Mouse (Mus musculus) megakaryocyte, embryonic 14.5 days (primary cell): ENCODE results near the gene Nup188. TPM values are rescaled to one million over a fixed set of nuclear protein-coding genes. Genes with fewer than 3 reads are reported as not detected.

Experiments used
- H3K27me3 ChIP-seq: replicated peaks from 2 replicates; pipeline ENCODE3; 2012; ENCODE audit warnings: inconsistent platforms
- H3K36me3 ChIP-seq: replicated peaks from 2 replicates; pipeline ENCODE3; 2012; ENCODE audit warnings: low read length, inconsistent platforms, mixed read lengths
- H3K4me1 ChIP-seq: 2 replicates; pipeline ENCODE4 v1.6.1; 2012; ENCODE audit warnings: inconsistent platforms
- H3K4me3 ChIP-seq: replicated peaks from 2 replicates; pipeline ENCODE3; 2012; ENCODE audit warnings: moderate library complexity, mild to moderate bottlenecking, inconsistent platforms
- H3K9me3 ChIP-seq: 2 replicates; pipeline ENCODE4 v1.6.1; 2012; ENCODE audit warnings: inconsistent platforms
- FLI1 ChIP-seq: IDR thresholded peaks from 2 replicates; pipeline ENCODE4 v1.6.1; 2012; ENCODE audit warnings: low read length, inconsistent platforms, mixed read lengths
- GATA1 ChIP-seq: IDR thresholded peaks from 3 replicates; pipeline ENCODE4 v1.6.1; 2012; ENCODE audit warnings: mixed read lengths, low read length, inconsistent platforms, borderline replicate concordance
- polyA plus RNA-seq: library from polyadenylated mRNA; stranded (reverse); fragments of >175 nt; gene quantifications from 2 replicates; pipeline ENCODE4 v1.2.3, GENCODE M21; 2012; ENCODE audit warnings: low replicate concordance; ENCODE audit not compliant: insufficient read depth

The Nup188 gene
- polyA plus RNA-seq, 1 experiment = 72.2 TPM

GRCm38 (mm10) chr2:30244595-30245178 lies 41.5 kb upstream of the Nup188 start:
- TF ChIP-seq GATA1 (no peak), FLI1 (no peak)
- Histone ChIP-seq H3K4me3 (no peak overlapping the region), H3K9me3 (no peaks in the 10 kb centered on the region), H3K27me3 (no peaks in the 10 kb centered on the region), H3K4me1 (peaks cover 91% of the 10 kb centered on the region), H3K36me3 (peaks cover 93% of the 10 kb centered on the region)

- Histone ChIP-seq H3K4me3 (no peak overlapping the region), H3K4me1 (peaks cover 89% of the 10 kb centered on the region), H3K36me3 (peaks cover 93% of the 10 kb centered on the region), H3K9me3 (no peaks in the 10 kb centered on the region), H3K27me3 (no peaks in the 10 kb centered on the region)
- TF ChIP-seq GATA1 (no peak), FLI1 (no peak)
Observed at GRCm38 (mm10) chr2:30247036-30247435, 39.2 kb upstream of the Nup188 start.

- H3K9me3 ChIP-seq = no peaks in the 10 kb centered on the region
- H3K27me3 ChIP-seq = no peaks in the 10 kb centered on the region
- H3K36me3 ChIP-seq = peaks cover 94% of the 10 kb centered on the region
- TF ChIP-seq FLI1 (no peak), GATA1 (no peak)
- no peak overlapping the region for H3K4me3 ChIP-seq
- H3K4me1 ChIP-seq = peaks cover 89% of the 10 kb centered on the region
Observed at GRCm38 (mm10) chr2:30247681-30248080, 38.5 kb upstream of the Nup188 start.

- Histone ChIP-seq H3K27me3 (no peaks in the 10 kb centered on the region), H3K4me1 (peaks cover 89% of the 10 kb centered on the region), H3K36me3 (peaks cover 94% of the 10 kb centered on the region), H3K9me3 (no peaks in the 10 kb centered on the region), H3K4me3 (no peak overlapping the region)
- TF ChIP-seq FLI1 = no peak
- no peak for TF ChIP-seq GATA1
Observed at GRCm38 (mm10) chr2:30249182-30249581, 37.0 kb upstream of the Nup188 start.

GRCm38 (mm10) chr2:30250166-30251128 lies 35.8 kb upstream of the Nup188 start:
- Histone ChIP-seq H3K4me1 (peaks cover 87% of the 10 kb centered on the region), H3K27me3 (no peaks in the 10 kb centered on the region), H3K36me3 (peaks cover 95% of the 10 kb centered on the region), H3K4me3 (peak overlapping the region; percentile 7), H3K9me3 (no peaks in the 10 kb centered on the region)
- no peak for TF ChIP-seq GATA1
- no peak for TF ChIP-seq FLI1

GRCm38 (mm10) chr2:30251417-30252104 lies 34.6 kb upstream of the Nup188 start:
- Histone ChIP-seq H3K27me3 (no peaks in the 10 kb centered on the region), H3K9me3 (no peaks in the 10 kb centered on the region), H3K36me3 (peaks cover 95% of the 10 kb centered on the region), H3K4me1 (peaks cover 87% of the 10 kb centered on the region), H3K4me3 (peak overlapping the region; percentile 44)
- no peak for TF ChIP-seq GATA1
- no peak for TF ChIP-seq FLI1

- Histone ChIP-seq H3K27me3 (no peaks in the 10 kb centered on the region), H3K4me3 (no peak overlapping the region), H3K9me3 (no peaks in the 10 kb centered on the region), H3K36me3 (peaks cover 98% of the 10 kb centered on the region), H3K4me1 (peaks cover 90% of the 10 kb centered on the region)
- TF ChIP-seq FLI1 (no peak), GATA1 (no peak)
Observed at GRCm38 (mm10) chr2:30252521-30252920, 33.7 kb upstream of the Nup188 start.

GRCm38 (mm10) chr2:30253809-30254208 lies 32.4 kb upstream of the Nup188 start:
- H3K9me3 ChIP-seq = no peaks in the 10 kb centered on the region
- TF ChIP-seq GATA1 (no peak), FLI1 (no peak)
- H3K4me3 ChIP-seq = peak overlapping the region; percentile 28
- peaks cover 95% of the 10 kb centered on the region for H3K4me1 ChIP-seq
- no peaks in the 10 kb centered on the region for H3K27me3 ChIP-seq
- H3K36me3 ChIP-seq = peaks cover 98% of the 10 kb centered on the region

GRCm38 (mm10) chr2:30255631-30256395 lies 30.4 kb upstream of the Nup188 start:
- peaks cover 97% of the 10 kb centered on the region for H3K36me3 ChIP-seq
- H3K4me3 ChIP-seq = peak overlapping the region; percentile 38
- H3K27me3 ChIP-seq = no peaks in the 10 kb centered on the region
- H3K9me3 ChIP-seq = no peaks in the 10 kb centered on the region
- peaks cover 97% of the 10 kb centered on the region for H3K4me1 ChIP-seq
- TF ChIP-seq GATA1 (no peak), FLI1 (no peak)
